Mouse (Mus musculus): ENCODE results near the gene Cnpy2. TPM values are rescaled to one million over a fixed set of nuclear protein-coding genes. Genes with fewer than 3 reads are reported as not detected.

The Cnpy2 gene
- polyA plus RNA-seq (2012; rRNA removed; ENCODE audit: low replicate concordance) = 19.5 and 28.4 TPM in 2 replicates

GRCm38 (mm10) chr10:128322141-128323108 lies at the start of gene Cnpy2:
Gene Cnpy2 (plus strand): TSS chr10:128322459.

DNA sequence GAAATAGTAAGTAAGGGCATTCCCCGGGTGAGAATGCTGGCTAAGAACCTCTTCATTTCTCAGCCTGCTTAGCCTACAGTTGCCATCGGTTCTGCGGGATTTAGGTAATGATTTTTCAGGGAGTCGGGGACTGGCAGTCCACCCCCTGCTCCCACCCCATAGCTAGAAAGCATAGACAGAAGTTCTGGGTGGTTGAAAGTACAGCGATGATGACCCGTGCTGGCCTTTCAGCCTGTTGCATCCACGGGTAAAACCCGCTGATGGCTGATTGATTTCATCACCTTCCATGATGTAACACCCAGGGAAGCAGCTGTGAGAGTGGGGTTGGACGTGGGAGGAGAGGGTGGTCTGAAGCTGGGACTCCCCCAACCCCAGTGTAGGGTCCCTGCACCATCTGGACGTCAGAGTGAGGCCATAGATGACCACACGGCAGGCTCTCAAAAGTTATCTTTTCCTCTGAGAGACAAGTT lies 23.5 kb upstream of the Cnpy2 start, which contains the start of gene Il23a:
TSS of gene Il23a (minus strand) at position 51 of the 470 bp plus-strand sequence.

GRCm38 (mm10) chr10:128303126-128304021 lies 18.9 kb upstream of the Cnpy2 start, which contains the start of gene Pan2:
Gene Pan2 (plus strand): TSS chr10:128303335.

GRCm38 (mm10) chr10:128337306-128338181 lies 15.3 kb downstream of the Cnpy2 start, which contains the start of gene Cs:
Gene Cs (plus strand): TSS chr10:128337734.

DNA sequence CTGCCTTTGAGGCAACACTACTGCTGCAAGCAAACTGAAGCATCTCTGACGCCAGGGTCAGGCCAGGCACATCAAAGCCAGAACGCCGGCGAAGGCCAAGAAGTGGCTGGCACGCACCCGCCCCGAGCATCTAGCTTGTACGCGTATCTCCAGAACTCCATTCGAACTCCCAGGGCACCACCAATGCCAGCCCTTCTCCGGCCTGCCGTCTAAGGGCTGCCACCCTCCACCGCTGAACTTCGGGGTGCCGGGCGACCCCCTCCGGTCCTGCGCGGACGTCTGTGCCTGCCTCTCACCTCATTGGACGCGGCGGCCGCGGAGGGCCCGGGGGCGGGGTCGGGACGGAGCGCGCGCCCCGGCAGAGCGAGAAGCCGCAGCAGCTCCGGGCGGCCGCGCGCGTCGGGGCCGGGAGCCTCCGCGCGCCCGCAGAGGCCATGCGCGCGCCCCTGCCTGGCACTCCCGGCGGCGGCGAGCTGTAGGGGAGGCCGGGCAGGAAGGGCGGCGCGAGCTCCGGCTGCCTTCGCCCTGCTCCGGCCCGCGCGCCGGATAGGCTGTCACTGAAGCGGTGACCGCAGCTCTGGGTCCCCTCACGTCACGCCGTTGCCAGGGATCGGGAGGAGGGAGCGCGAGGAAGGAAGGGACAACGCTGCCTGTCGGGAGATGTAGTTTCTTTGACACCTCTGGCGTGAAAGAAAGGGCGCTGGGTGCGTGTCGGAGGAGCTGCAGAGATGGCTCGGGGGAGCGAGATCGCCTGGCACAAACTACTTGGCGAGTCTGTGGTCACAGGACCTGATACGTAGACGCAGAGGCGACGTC lies 46.4 kb downstream of the Cnpy2 start, which contains the start of gene Coq10a:
TSS of gene Coq10a (minus strand) at position 596 of the 816 bp plus-strand sequence.

GRCm38 (mm10) chr10:128376455-128377211 lies 54.4 kb downstream of the Cnpy2 start, which contains the start of gene Ankrd52:
Gene Ankrd52 (plus strand): TSS chr10:128377115.

Other genes with a start within 250 kb of the Cnpy2 start
- 6,260 and 7,330 TPM in 2 replicates for gene Atp5b, start 239.2 kb upstream of the Cnpy2 start, polyA plus RNA-seq (2012; rRNA removed; ENCODE audit: low replicate concordance)
- gene Baz2a, start 230.9 kb upstream of the Cnpy2 start, polyA plus RNA-seq (2012; rRNA removed; ENCODE audit: low replicate concordance) = 18.9 and 20.4 TPM in 2 replicates
- gene Rbms2, start 142.2 kb upstream of the Cnpy2 start, polyA plus RNA-seq (2012; rRNA removed; ENCODE audit: low replicate concordance) = 38.0 and 39.4 TPM in 2 replicates
- 8.7 and 12.3 TPM in 2 replicates for gene Gls2, start 128.0 kb upstream of the Cnpy2 start, polyA plus RNA-seq (2012; rRNA removed; ENCODE audit: low replicate concordance)
- gene Spryd4, start 110.7 kb upstream of the Cnpy2 start, polyA plus RNA-seq (2012; rRNA removed; ENCODE audit: low replicate concordance) = 8.0 and 8.8 TPM in 2 replicates
- not detected in 2 replicates for gene Mip, start 96.6 kb upstream of the Cnpy2 start, polyA plus RNA-seq (2012; rRNA removed; ENCODE audit: low replicate concordance)
- gene Timeless, start 90.4 kb upstream of the Cnpy2 start, polyA plus RNA-seq (2012; rRNA removed; ENCODE audit: low replicate concordance) = 1.1 and 1.8 TPM in 2 replicates
- gene Apon, start 68.4 kb upstream of the Cnpy2 start, polyA plus RNA-seq (2012; rRNA removed; ENCODE audit: low replicate concordance) = not detected in 2 replicates
- 0.07 TPM in 1 of 2 replicates, not detected in the other for gene Apof, start 53.8 kb upstream of the Cnpy2 start, polyA plus RNA-seq (2012; rRNA removed; ENCODE audit: low replicate concordance)
- gene Stat2, start 51.9 kb upstream of the Cnpy2 start, polyA plus RNA-seq (2012; rRNA removed; ENCODE audit: low replicate concordance) = 14.9 and 17.8 TPM in 2 replicates
- gene Il23a, start 23.7 kb upstream of the Cnpy2 start, polyA plus RNA-seq (2012; rRNA removed; ENCODE audit: low replicate concordance) = 0.09 TPM in 1 of 2 replicates, not detected in the other
- 11.9 and 15.5 TPM in 2 replicates for gene Pan2, start 19.1 kb upstream of the Cnpy2 start, polyA plus RNA-seq (2012; rRNA removed; ENCODE audit: low replicate concordance)
- 297 and 431 TPM in 2 replicates for gene Cs, start 15.3 kb downstream of the Cnpy2 start, polyA plus RNA-seq (2012; rRNA removed; ENCODE audit: low replicate concordance)
- 16.2 and 26.7 TPM in 2 replicates for gene Coq10a, start 46.5 kb downstream of the Cnpy2 start, polyA plus RNA-seq (2012; rRNA removed; ENCODE audit: low replicate concordance)
- gene Ankrd52, start 54.7 kb downstream of the Cnpy2 start, polyA plus RNA-seq (2012; rRNA removed; ENCODE audit: low replicate concordance) = 11.3 and 18.5 TPM in 2 replicates
- gene Slc39a5, start 78.8 kb downstream of the Cnpy2 start, polyA plus RNA-seq (2012; rRNA removed; ENCODE audit: low replicate concordance) = 340 and 495 TPM in 2 replicates
- gene Nabp2, start 89.0 kb downstream of the Cnpy2 start, polyA plus RNA-seq (2012; rRNA removed; ENCODE audit: low replicate concordance) = 23.4 and 29.3 TPM in 2 replicates
- 10.0 and 17.7 TPM in 2 replicates for gene Rnf41, start 89.2 kb downstream of the Cnpy2 start, polyA plus RNA-seq (2012; rRNA removed; ENCODE audit: low replicate concordance)
- 59.9 and 73.0 TPM in 2 replicates for gene Smarcc2, start 136.8 kb downstream of the Cnpy2 start, polyA plus RNA-seq (2012; rRNA removed; ENCODE audit: low replicate concordance)
- gene Myl6, start 171.7 kb downstream of the Cnpy2 start, polyA plus RNA-seq (2012; rRNA removed; ENCODE audit: low replicate concordance) = 505 and 720 TPM in 2 replicates
- 1.4 and 1.8 TPM in 2 replicates for gene Myl6b, start 176.2 kb downstream of the Cnpy2 start, polyA plus RNA-seq (2012; rRNA removed; ENCODE audit: low replicate concordance)
- 22.7 and 25.3 TPM in 2 replicates for gene Esyt1, start 203.4 kb downstream of the Cnpy2 start, polyA plus RNA-seq (2012; rRNA removed; ENCODE audit: low replicate concordance)
- gene Zc3h10, start 225.3 kb downstream of the Cnpy2 start, polyA plus RNA-seq (2012; rRNA removed; ENCODE audit: low replicate concordance) = 12.1 and 13.9 TPM in 2 replicates
- 1,592 and 1,915 TPM in 2 replicates for gene Rpl41, start 226.8 kb downstream of the Cnpy2 start, polyA plus RNA-seq (2012; rRNA removed; ENCODE audit: low replicate concordance)
- 4.9 and 9.0 TPM in 2 replicates for gene Pa2g4, start 243.5 kb downstream of the Cnpy2 start, polyA plus RNA-seq (2012; rRNA removed; ENCODE audit: low replicate concordance)

Data from duodenum, adult 2 months (tissue).